Mouse (Mus musculus) CD4-positive, CD25-positive, alpha-beta regulatory T cell, adult 2 months (primary cell): ENCODE measurements around the gene Gm44805.

Source experiments
- DNase-seq: peaks from one replicate; pipeline ENCODE4 v3.0.0-alpha.2; 2012; ENCODE audit warnings: low read depth, low spot score

Gene Gm44805

DNA sequence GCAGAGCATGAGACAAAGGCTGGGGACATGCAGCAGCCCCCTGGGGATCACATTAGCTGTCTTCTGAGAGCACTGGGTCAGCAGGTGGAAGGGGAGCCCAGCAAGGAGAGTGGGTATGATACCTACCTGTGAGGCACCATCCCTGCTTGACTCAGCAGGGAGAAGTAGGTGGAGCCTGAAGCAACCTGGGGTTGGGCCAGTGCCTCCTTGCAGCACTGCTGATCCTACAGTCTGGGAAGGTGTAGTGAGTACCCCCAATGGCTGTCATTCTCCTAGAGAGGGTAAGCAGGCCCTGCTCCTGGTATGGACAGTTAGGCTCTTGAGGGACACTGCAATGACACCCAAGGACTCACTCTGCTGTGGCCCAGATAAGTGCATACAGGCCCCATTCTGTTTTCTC is 48.9 kb downstream of the Gm44805 start:
- no peak for DNase-seq

DNA sequence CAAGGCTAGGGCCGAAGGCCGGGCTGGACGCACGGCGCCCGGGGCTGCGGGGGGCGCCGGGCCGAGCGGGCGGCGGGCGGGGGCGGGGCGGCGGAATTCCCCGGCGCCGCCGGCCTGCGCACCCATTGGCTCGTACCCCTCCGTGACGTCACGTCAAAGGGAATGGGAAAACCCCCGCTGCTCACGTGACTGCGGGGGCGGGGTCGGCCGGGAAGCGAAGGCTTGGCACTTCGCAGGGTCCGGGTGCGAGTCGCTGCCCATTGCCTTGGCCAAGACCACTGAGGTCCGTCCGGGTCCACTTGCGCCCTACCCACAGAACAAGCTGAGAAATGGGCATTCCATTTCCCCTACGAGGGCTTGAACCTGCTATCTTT is 51.9 kb downstream of the Gm44805 start, which contains the start of gene Relb:
Gene Relb (minus strand): TSS at position 78 of the 374 bp plus-strand sequence.
- DNase-seq, result peak; percentile 95

DNA sequence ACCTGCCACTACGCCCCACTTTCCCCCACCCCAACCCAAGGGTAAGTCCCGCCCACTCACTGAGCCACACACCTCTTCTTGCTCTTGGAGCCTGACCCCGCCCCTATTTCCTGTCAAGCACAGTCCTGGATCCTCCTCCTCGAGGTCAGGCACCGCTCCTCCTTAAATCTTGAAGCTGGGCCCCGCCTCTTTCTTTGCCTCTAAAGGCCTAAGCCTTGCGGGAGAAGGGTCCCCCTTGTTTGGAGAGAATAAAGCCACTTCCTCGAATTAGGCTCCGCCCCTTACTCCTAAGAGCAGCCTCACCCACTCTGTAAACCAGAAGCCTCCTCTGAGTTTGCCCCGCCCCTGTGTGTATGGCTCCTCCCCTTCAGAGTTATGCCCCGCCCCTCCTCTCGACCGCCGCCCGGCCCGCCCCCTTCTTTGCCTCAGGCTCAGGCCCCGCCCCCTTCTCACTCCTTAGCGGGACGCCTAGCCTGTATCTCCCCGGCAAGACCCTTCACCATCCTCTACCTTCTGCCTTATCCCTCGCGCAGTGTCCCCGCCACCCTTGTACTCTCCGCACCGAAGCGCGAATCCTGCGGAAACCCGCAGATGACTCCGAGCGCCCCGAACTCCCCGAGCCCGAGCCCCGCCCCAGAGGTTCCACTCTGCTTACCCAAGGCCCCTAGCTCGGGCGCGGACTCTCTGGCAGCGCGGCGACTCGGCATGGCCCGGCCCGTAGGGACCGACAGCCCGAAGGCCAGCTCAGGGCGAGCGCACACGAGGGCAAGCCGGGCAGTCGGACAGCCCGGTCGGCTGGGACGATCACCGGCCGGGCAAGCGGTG is 52.5 kb downstream of the Gm44805 start:
- peak; percentile 98 for DNase-seq

DNA sequence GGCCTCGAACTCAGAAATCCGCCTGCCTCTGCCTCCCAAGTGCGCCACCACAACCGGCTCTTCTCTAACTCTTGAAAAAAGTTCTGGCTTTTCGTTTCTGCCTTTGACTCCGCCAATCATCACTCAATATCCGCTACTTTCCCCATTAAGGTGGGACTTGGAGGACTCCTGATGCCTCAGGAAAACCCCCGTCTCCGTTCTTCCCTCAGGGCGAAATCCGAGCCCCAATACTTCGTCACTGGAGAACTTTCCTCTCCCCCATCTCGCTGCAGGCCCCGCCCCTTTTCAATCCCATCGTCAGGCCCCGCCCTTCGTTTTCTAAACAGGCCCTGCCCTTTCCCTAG is 53.1 kb downstream of the Gm44805 start:
- DNase-seq, result no peak

DNA sequence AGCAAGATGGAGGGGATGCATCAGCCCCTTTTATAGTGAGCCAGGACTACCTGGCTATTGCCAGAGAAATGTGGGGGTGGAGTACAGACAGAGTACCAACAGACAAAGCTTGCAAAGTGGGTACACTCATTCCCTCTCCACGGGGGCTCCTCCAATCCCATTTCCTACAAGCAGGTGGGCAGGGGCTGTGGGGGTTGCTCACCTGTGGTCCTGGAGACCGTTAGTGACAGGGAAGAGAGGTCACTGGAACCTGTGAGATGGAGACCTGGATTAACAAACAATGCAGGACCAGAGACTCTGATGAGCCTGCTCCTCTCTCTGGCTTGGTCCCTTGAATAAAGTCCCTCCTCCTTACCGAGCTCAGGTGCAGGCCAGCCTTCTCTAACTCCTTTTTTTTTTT is 53.5 kb downstream of the Gm44805 start:
- DNase-seq, result peak; percentile 31

DNA sequence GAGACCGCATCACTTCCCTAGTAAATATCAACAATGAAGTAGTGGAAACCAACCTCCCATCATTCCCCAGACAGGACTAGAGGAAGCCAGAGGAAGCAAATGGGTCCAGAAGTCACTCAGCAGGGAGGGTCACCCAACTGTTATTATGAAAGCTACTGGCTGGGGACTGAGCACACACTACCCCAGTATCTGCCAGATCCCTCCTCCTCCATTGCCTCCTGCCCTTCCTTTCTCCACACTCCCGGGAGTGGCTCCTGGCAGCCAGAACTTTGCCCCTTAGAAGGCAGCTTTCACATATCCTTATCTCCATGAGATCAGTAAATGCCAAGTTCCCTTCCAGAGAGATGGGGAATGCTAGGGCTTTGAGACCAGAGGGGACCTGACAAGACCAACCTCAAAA is 57.8 kb downstream of the Gm44805 start:
- no peak for DNase-seq

DNA sequence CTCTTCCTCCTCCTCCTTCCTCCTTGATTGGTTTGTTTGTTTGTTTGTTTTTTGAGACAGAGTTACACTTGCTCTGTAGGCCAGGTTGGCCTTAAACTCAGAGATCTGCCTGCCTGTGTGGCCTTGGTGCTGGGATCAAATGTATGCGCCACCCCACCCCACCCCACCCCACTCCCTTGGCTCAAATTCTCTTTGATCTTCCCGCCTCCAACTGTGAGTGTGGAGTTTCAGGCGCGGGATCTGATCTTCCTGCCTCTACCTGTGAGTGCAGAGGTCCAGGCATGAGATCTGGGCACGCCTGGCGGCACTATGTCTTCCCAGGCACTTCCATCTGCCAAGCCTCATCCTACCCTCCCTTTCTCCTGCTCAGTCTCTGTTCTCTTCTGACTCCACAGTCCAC is 59.0 kb downstream of the Gm44805 start:
- DNase-seq, result no peak
